Mouse (Mus musculus): ENCODE results near the gene Sez6l2. TPM values are rescaled to one million over a fixed set of nuclear protein-coding genes. Genes with fewer than 3 reads are reported as not detected.

Sez6l2 gene
- polyA plus RNA-seq, 2 experiments, result 0.19 TPM; not detected in 1

DNA sequence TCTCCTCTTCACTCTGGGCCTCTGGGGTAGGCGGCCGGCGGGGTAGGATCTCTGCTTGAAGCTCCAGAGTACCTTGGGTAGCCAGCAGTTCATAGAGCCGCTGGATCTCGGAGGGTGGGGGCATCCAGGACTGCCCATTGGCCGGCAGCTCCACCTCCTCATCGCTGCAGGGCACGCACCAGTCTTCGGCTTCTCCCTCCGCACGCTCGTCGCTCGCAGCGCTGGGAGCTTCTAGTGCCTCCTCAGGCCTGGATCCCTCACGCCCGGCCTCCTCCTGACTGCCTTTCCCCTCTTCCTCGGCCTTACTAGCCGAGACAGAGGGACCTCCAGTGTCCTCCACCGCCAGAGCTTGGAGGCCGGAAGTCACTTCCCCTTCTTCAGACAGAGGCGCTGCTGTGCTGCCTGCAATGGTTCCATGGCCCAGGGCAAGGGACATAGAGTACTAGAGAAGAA, 66.1 kb downstream of the Sez6l2 start:
- Histone ChIP-seq H3K9ac (replicated peaks) (peak overlapping the region; percentile 83), H3K4me2 (ENCODE audit: low read depth) (peak overlapping the region; percentile 98), H3K4me1 (replicated peaks; ENCODE audit: control insufficient read depth in 2 of 2, insufficient read depth in 2 of 2, low read length in 1 of 2) (peaks cover 5 to 18% of the 10 kb centered on the region in 2 experiments; a peak in 3 of 4 replicates), H3K27ac (peak overlapping the region; percentile 79), H3K9me3 (ENCODE audit: control insufficient read depth, low read length) (no peaks in the 10 kb centered on the region), H3K27me3 (ENCODE audit: control insufficient read depth, insufficient read depth, low read length) (no peaks in the 10 kb centered on the region), H3K36me3 (replicated peaks; ENCODE audit: control insufficient read depth, insufficient read depth, low read depth) (peaks cover 5% of the 10 kb centered on the region), H3K4me3 (ENCODE audit: insufficient read depth in 1 of 2, low read depth in 2 of 2, low read length in 2 of 2) (peak overlapping the region; percentile 80 to 93)
- ATAC-seq (ENCODE audit: insufficient read depth) (peak; percentile 67), DNase-seq (ENCODE audit: low read depth in 3 of 3, low spot score in 3 of 3) (peak in 1 of 3 experiments; percentile 37)
- TF ChIP-seq CTCF (IDR thresholded peaks at IDR 0.05; ENCODE audit: low read depth) (no peak), EP300 (IDR thresholded peaks at IDR 0.05; ENCODE audit: low read depth) (no peak)
- WGBS (ENCODE audit: insufficient replicate concordance), result under 1% methylated on average over 22 of the region's 22 CpGs

DNA sequence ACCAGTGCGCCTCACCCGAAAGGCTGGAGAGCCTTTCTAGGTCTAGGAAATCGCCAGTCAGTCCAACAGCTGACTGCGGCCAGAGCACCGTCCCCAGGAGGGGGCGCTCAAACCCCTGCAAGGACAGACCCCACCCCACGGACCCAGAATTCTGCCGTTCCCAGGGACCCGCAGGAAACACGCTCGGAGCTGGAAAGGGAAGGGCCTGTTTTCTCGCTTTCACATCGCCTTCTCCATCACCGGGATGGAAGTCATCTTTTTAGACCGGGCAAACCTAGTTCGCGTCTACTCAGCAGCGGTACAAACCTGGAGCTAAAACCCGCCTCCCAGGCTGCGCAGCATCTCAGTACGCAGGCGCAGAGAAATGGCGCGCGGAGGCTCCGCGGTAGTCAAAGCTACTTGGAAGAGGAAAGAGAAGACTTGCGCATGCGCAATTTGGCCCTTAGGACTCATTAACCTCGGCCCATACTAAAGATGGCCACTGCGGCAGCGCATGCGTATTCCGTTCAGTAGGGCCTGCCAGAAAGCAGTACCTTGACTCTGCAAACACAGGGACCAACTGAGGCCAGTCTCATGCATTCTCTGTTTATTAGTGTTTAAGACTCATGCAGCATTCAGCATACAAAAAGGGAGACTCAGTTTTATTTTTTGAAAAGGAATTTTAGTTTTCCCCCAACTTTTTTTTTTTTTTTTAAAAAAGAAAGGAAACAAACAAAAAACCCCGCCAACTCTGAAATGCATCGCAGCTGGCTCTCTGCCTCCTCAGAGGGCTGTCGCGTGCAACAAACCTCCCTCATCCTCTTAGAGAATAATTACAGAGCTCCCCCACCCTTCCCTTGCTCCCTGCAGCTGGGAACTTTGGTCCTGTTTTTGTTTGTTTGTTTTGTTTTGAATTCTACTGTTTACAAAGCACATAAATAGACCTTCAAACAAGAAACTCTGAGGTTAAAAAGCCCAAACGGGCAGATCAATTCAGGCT, 66.9 kb downstream of the Sez6l2 start, which contains the start of gene Pagr1a:
TSS of gene Pagr1a (minus strand) at position 382 of the 979 bp plus-strand sequence.
- DNase-seq (ENCODE audit: low read depth in 3 of 3, low spot score in 3 of 3), result peak; percentile 100
- H3K27ac ChIP-seq, result peak within 1 kb of the TSS; percentile 79
- peak within 1 kb of the TSS; percentile 83 for H3K9ac ChIP-seq (replicated peaks)
- no peaks in the 10 kb centered on the region for H3K27me3 ChIP-seq (ENCODE audit: control insufficient read depth, insufficient read depth, low read length)
- H3K9me3 ChIP-seq (ENCODE audit: control insufficient read depth, low read length), result no peaks in the 10 kb centered on the region
- WGBS (ENCODE audit: insufficient replicate concordance), result 5% methylated on average over 39 of the region's 39 CpGs
- ATAC-seq (ENCODE audit: insufficient read depth), result peak; percentile 85
- peak within 1 kb of the TSS; percentile 98 for H3K4me2 ChIP-seq (ENCODE audit: low read depth)
- H3K4me1 ChIP-seq (replicated peaks; ENCODE audit: control insufficient read depth in 2 of 2, insufficient read depth in 2 of 2, low read length in 1 of 2), result peaks cover 9 to 24% of the 10 kb centered on the region in 2 experiments
- H3K4me3 ChIP-seq (ENCODE audit: insufficient read depth in 1 of 2, low read depth in 2 of 2, low read length in 2 of 2), result peak within 1 kb of the TSS; percentile 80 to 93
- peaks cover 7% of the 10 kb centered on the region for H3K36me3 ChIP-seq (replicated peaks; ENCODE audit: control insufficient read depth, insufficient read depth, low read depth)
- peak; percentile 94 for TF ChIP-seq CTCF (IDR thresholded peaks at IDR 0.05; ENCODE audit: low read depth)
- TF ChIP-seq EP300 (IDR thresholded peaks at IDR 0.05; ENCODE audit: low read depth), result no peak

DNA sequence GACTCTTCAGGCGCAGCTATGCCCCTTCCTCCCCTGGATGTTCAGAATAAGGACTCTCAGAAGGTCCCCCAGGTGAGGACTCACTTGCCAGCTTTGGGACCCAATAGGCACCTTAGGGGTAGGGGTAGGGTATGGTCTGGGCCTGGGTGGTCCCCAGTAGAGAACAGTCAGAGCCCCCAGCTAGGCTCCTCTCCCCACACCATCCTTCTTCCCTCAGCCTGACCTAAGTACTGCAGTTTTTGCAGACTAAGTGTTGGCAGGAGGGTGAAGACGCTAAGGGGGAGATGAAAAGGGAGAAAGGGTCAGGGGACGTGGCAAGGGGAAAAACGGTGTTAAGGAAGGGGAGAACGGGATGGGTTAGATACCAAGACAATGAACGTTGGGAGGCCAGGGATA, 67.6 kb downstream of the Sez6l2 start:
- Histone ChIP-seq H3K9ac (replicated peaks) (no peak overlapping the region; the same call in 1 of the 2 replicates), H3K27me3 (ENCODE audit: control insufficient read depth, insufficient read depth, low read length) (no peaks in the 10 kb centered on the region), H3K9me3 (ENCODE audit: control insufficient read depth, low read length) (no peaks in the 10 kb centered on the region), H3K36me3 (replicated peaks; ENCODE audit: control insufficient read depth, insufficient read depth, low read depth) (peaks cover 12% of the 10 kb centered on the region), H3K4me3 (ENCODE audit: insufficient read depth in 1 of 2, low read depth in 2 of 2, low read length in 2 of 2) (no peak overlapping the region), H3K4me2 (ENCODE audit: low read depth) (peak overlapping the region; percentile 31; the same call in 1 of the 2 replicates), H3K27ac (peak overlapping the region; percentile 14; the same call in 1 of the 2 replicates), H3K4me1 (replicated peaks; ENCODE audit: control insufficient read depth in 2 of 2, insufficient read depth in 2 of 2, low read length in 1 of 2) (peaks cover 9 to 30% of the 10 kb centered on the region in 2 experiments)
- ATAC-seq (ENCODE audit: insufficient read depth), result no peak
- DNase-seq (ENCODE audit: low read depth in 3 of 3, low spot score in 3 of 3), result no peak
- no peak for TF ChIP-seq CTCF (IDR thresholded peaks at IDR 0.05; ENCODE audit: low read depth)
- TF ChIP-seq EP300 (IDR thresholded peaks at IDR 0.05; ENCODE audit: low read depth), result no peak
- 46% methylated on average over 6 of the region's 6 CpGs for WGBS (ENCODE audit: insufficient replicate concordance)

DNA sequence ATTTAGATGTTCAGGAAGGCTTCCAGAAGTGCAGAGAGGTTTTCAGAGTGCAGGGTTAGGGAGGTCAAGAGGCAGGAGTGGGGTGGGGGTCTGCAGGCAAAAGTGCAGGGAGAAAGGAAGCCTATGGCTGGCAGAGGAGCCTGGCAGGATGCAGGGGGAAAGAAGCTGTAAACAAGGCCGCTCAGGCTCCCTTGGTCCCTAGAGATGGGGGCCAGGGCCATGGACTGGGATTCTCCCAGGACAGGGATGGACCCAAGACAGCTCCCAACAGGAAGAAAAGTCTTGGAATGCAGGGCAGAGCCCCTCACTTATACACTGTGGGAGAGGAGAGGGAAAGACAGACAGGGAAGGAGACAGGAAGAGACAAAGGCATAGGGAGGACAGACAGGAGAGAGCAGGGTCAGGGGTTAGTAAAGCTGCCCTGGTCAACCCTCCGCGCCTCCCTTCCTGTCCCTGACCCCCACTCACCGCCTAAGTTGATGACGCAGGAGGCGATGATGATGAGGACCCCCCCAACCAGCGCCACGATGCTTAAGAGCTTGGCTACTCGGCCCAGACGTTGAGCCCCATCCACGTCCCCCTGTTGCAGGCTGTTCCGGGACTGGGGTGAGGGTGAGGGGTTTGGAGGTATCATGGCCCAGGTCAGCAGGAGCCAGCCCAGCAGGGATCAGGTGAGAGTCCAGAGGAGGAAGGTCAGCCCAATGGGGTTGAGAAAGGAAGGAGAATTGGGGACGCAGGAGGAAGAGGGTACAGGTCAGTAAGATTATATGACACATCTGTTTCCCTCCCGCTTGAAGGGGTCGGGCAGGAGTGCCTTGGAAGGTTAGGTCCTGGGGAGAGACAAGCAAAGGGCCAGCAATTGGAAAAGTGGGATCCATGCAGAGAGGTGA, 68.3 kb downstream of the Sez6l2 start:
- 75% methylated on average over 15 of the region's 15 CpGs for WGBS (ENCODE audit: insufficient replicate concordance)
- no peaks in the 10 kb centered on the region for H3K9me3 ChIP-seq (ENCODE audit: control insufficient read depth, low read length)
- no peak for ATAC-seq (ENCODE audit: insufficient read depth)

More for the DNA sequence above, 68.3 kb downstream of the Sez6l2 start:
- H3K36me3 ChIP-seq (replicated peaks; ENCODE audit: control insufficient read depth, insufficient read depth, low read depth), result peaks cover 19% of the 10 kb centered on the region
- TF ChIP-seq CTCF (IDR thresholded peaks at IDR 0.05; ENCODE audit: low read depth) (no peak), EP300 (IDR thresholded peaks at IDR 0.05; ENCODE audit: low read depth) (no peak)
- H3K4me1 ChIP-seq (replicated peaks; ENCODE audit: control insufficient read depth in 2 of 2, insufficient read depth in 2 of 2, low read length in 1 of 2), result peaks cover 16 to 29% of the 10 kb centered on the region in 2 experiments
- H3K27me3 ChIP-seq (ENCODE audit: control insufficient read depth, insufficient read depth, low read length), result no peaks in the 10 kb centered on the region
- no peak overlapping the region for H3K4me2 ChIP-seq (ENCODE audit: low read depth)
- no peak overlapping the region for H3K27ac ChIP-seq
- DNase-seq (ENCODE audit: low read depth in 3 of 3, low spot score in 3 of 3), result no peak
- no peak overlapping the region for H3K9ac ChIP-seq (replicated peaks)
- no peak overlapping the region for H3K4me3 ChIP-seq (ENCODE audit: insufficient read depth in 1 of 2, low read depth in 2 of 2, low read length in 2 of 2)

Measured in liver, embryonic 14.5 days (tissue).